Mouse (Mus musculus): Measurements from ENCODE around the gene Syne2.

Gene Syne2

GRCm38 (mm10) chr12:75827751-75828150 is 9.8 kb downstream of the Syne2 start:
- no peak for DNase-seq (ENCODE audit: low spot score in 2 of 2)

DNA sequence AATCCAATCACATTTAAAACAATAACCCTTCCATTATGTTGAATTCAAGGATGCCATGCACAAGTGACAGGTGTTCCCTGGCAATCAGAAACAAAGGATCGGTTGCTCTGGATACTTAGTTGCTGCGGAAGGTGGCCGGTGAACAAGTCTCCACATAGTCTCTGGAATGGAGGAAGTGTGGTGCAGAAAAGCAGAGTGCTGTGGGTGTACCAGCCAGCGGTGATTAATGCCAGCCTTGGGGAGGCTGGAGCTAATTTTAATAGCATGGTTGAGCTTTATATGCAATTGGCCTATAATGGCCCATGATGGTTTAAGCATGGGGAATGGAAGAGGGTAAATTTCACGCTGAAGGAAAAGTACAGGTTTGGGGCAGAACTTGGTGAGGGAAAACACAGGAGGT is 11.7 kb downstream of the Syne2 start:
- no peak for DNase-seq (ENCODE audit: low spot score in 2 of 2)

DNA sequence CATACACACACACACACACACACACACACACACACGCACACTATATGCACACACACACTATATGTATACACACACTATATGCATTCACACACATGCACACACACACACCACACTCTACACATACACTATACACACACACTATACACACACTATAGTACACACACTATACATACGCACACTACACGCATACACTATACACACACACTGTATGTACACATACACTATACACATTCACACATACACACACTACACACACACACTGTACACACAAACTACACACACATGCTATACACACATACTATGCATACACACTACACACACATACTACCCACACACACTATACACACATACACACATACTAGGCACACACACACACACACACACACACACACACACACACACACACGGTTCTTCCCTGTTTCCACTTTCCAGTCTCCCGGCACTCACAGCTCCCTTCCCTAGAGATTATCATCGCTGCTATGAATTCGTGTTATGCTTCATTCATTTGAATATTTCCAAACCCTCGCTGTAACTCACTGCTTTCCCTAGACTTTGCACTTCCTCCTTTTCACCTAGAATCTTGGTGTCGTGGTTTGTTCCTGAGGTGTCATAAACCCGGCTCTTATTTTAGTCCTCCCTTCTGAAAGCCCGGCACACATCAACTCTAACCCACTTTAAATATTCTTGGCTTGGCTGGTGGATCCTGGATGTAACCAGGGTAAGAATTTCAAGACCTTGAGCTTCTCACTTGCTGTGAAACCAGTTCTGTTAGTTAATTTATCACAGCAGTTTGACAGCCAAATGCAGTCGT is 15.4 kb downstream of the Syne2 start:
- no peak for DNase-seq (ENCODE audit: low spot score in 2 of 2)

DNA sequence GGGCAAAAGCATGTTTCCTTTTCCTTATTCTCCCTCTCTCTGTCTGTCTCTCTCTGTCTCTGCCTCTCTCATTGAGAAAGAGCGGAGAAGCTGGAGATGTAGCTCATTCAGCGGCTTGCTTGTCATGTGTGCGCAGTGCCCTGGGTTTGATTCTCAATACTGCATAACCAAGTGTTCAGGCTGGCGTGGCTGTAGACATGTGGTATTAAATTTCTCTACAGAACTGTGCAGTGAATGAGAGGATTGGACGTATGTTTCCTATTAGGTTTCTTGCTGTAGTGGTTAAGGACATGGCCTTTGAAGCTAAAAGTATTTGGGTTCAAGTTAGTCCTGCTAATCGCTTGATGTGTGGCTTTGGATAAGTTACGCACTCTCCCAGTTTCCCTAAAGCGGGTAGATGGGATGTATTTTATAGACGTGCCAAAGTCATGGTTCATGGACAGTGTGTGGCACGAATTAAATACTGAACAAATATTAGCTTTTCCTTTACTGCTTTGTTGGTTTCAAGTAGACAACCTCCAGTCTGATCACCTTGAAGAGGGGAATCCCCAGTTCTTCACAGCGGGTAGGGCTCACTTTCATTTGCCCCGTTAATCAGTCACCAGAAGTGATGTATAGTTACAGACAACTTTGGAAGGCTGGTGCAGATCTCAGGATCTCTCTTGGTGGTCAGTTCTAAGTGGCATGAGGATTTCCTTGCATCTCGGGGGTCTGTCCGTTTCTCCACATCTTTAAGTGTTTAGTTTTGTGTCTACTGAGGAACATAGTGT is 16.2 kb downstream of the Syne2 start:
- DNase-seq (ENCODE audit: low spot score in 2 of 2), result no peak

- DNase-seq (ENCODE audit: low spot score in 2 of 2), result no peak
Observed at GRCm38 (mm10) chr12:75836524-75836962, 18.6 kb downstream of the Syne2 start.

- DNase-seq (ENCODE audit: low spot score in 2 of 2), result no peak
Observed at GRCm38 (mm10) chr12:75837462-75837861, 19.5 kb downstream of the Syne2 start.

DNA sequence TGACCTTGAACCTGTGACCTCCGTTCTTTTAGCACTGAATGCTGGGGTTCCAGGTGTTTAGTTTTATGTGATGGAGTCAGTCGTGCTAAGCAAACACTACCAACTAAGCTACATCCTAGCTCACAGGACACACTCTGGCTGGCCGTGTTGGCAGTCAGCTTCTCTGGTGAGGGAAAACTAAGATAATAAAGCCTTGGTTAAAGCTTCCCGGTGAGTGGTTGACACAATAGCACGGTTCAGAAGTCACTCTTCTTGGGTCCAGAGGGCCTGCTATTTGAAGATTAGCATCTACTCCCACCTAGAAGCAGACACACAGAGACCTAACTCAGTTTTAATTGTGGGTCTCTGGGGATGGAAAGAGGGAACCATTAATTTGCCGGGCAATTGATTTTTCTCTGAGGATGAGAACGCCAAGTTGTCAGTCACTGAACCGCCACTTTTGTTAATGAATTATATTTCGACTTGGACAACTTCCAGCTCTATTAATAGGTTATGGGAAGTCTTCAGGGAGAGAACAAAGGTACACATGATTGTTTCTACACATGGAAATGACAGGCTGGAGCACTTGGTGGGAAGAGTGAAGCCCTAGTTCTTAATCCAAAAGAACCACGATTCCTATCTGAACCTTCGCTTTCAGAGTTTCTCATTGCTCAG is 21.3 kb downstream of the Syne2 start:
- no peak for DNase-seq (ENCODE audit: low spot score in 2 of 2)

DNA sequence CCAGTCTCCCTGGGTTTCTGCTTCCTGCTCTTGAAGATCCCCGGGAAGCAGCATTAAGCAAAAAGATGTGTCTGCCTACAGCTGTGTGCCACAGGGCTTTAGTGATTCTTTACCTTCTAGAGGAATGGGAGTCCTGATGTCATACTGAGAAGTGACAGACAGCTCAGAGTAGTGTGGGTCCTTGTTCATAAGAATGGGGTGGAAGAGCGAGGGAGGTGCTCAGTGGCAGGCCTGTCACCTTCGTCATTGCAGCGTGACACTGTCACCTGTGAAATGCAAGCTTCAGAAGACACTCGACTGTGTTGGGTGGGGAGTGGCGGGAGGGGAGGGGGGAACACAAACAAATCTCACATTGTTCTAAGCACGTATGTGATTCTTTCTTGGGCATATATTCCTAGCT is 23.2 kb downstream of the Syne2 start:
- DNase-seq (ENCODE audit: low spot score in 2 of 2), result no peak

DNA sequence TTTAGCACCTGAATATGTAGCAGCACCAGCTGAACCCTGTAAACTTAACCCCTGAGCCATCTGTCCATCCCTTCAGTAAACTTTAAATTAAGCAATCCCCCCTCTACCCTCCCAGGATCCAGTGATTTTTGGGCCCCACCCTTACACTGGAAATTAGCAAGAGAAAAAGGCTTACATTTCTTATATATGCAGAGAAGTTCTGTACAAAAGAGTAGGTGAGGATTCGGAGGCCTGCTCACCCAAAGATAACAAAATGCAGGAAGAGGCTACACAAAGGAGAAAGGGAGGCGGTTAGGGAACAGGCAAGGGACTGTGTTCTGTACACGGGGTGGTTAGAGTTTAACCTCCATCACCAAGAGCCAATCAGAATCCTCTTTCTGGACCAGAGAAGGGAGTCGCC is 26.4 kb downstream of the Syne2 start:
- DNase-seq (ENCODE audit: low spot score in 2 of 2), result no peak

DNA sequence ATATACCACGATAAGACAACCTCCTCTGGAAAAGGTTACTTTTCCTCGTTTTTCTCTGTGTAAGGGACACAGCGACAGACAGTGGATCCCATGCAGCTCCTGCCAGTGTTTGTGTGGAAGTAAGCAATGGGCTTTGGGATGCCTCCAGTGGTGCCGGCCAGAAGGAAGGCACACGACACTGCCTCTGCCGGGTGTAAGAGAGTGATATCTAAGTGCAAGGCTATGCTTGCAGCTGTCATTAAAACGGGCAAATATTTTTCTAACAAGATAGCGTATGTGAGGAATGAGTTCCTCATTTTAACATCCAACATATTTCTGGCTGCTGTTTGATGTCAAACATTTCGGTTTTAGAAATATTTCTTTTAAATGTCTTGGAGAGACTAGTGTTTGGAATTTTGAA is 27.1 kb downstream of the Syne2 start:
- DNase-seq (ENCODE audit: low spot score in 2 of 2), result no peak

DNA sequence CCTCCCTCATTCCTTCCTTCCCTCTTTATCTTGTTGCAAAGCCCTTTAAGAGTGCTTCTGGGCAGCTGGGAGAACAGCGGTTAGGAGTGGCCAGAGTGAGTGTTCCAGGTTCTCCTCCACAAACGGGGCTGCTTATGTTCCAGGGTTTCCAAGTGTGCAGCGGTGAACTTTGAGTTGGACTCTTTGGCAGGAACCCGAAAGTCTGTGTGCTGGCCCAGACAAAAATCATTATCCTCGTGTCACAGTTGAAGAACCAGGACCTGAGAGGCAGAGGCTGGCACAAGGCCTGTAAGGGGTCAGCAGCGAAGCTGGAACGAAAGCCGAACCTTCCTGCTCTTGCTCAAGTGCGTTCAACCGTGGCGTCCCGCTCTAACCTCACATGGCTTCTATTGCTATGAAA is 28.6 kb downstream of the Syne2 start:
- no peak for DNase-seq (ENCODE audit: low spot score in 2 of 2)

DNA sequence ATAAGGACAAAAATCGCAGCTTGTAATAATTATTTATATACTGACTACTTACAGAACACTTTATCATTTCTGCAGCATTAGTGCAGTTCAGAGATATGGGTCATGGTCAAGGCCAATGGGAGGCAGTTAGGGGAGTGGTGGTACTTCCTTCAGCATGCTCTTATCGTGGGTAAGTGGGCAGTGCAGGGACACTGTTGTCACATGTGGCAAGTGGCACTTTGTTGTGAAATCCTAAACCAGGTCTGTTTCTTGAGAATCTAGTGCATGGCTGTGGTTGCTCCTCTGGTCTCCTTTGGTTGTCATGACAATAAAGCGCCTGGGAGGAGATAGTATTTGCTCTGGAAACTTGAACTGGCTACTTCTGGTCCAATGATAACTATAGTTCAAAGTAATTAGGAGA is 32.3 kb downstream of the Syne2 start:
- no peak for DNase-seq (ENCODE audit: low spot score in 2 of 2)

DNA sequence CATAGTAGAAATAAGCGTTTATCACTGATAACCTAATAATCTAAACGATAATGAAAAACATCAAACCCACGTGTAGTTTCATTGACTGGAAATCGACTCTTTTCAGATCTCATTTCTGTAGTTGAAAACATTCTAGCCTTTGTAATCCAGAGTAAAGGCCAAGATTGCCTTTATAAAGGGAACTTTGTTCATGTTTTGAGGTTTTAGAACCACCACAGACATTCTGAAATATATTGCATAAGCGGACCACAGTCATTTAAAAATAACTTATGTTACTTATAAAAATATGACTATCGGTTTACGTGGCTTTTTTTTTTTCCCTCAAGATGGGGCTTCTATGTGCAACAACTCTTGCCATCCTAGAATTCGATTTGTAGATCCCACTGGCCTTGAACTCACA is 33.5 kb downstream of the Syne2 start:
- no peak for DNase-seq (ENCODE audit: low spot score in 2 of 2)

GRCm38 (mm10) chr12:75852384-75852783 is 34.5 kb downstream of the Syne2 start:
- no peak for DNase-seq (ENCODE audit: low spot score in 2 of 2)

- DNase-seq (ENCODE audit: low spot score in 2 of 2), result no peak
Observed at GRCm38 (mm10) chr12:75853559-75853958, 35.6 kb downstream of the Syne2 start.

DNA sequence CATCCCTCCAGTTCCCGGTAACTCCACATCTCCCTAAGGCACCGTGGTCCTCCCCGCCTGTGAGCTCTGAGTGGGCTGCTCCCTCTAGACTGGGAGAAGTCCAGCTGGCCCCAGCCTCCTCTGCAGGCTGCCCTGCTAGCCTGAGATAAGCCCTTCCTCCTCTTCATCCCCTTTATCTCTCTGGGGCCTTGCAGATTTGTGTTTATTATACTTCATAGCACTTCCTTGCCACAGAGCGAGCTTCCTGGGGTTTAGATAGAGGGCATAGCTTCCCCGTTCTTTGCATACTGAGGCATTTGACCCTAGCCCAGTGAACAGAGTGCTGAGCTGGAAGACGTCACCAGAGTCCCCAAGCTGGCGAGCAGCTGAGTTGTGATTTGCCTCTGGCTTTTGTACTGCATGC is 37.1 kb downstream of the Syne2 start:
- no peak for DNase-seq (ENCODE audit: low spot score in 2 of 2)

- DNase-seq (ENCODE audit: low spot score in 2 of 2), result no peak
Observed at GRCm38 (mm10) chr12:75855621-75856020, 37.7 kb downstream of the Syne2 start.

DNA sequence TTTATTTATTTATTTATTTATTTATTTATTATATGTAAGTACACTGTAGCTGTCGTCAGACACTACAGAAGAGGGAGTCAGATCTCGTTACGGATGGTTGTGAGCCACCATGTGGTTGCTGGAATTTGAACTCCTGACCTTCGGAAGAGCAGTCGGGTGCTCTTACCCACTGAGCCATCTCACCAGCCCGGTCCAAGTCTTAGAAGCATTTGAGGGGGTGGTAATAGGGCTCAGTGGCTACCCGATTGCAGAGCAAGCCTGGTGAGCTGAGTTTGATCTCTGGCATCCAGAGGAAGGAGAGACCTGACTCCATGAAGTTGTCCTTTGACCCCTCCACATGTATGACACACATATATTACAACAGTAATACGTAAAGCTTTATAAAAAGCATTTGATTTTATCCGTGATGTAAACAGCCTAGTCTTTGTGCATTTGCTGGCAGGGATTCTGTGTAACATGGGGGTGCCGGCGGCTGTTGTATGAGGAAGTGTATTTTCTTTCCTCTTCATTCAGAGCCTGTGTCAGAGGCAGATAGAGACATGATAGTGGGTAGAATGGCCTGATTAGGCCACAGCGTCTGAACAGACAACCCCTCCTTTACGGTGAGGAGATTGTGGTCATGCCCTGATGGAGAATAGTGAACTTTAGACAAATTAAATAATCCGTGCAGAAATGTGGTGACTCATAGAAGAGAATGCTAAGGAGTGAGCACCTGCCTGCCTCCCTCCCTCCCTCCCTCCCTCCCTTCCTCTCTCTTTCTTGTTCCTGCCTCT is 38.3 kb downstream of the Syne2 start:
- no peak for DNase-seq (ENCODE audit: low spot score in 2 of 2)

- no peak for DNase-seq (ENCODE audit: low spot score in 2 of 2)
Observed at GRCm38 (mm10) chr12:75859936-75860335, 42.0 kb downstream of the Syne2 start.

GRCm38 (mm10) chr12:75860843-75861242 is 42.9 kb downstream of the Syne2 start:
- DNase-seq (ENCODE audit: low spot score in 2 of 2), result no peak

GRCm38 (mm10) chr12:75865166-75865565 is 47.2 kb downstream of the Syne2 start:
- no peak for DNase-seq (ENCODE audit: low spot score in 2 of 2)

Data from right cerebral cortex, postnatal 36 days (tissue).